Mouse (Mus musculus) layer of hippocampus, postnatal 14 days (tissue): ENCODE data around the gene Hsp90ab1. TPM values are rescaled to one million over a fixed set of nuclear protein-coding genes. Genes with fewer than 3 reads are reported as not detected.

Experiments used
- DNase-seq, 2 experiments: peaks; one replicate each; pipeline ENCODE4 v3.0.0; 2021 to 2022; ENCODE audit warnings: low spot score in 2 of 2, mixed read lengths in 1 of 2
- total RNA-seq, 2 experiments: library from RNA; stranded (reverse); gene quantifications; 2 replicates each; pipeline ENCODE4 v1.2.3; 2021

Hsp90ab1 gene
- total RNA-seq, 2 experiments from 2014 or later = 1,658 to 1,733 TPM

GRCm38 (mm10) chr17:45597787-45598186 lies 24.7 kb upstream of the Hsp90ab1 start:
- DNase-seq = no peak

GRCm38 (mm10) chr17:45596631-45597396 lies 23.7 kb upstream of the Hsp90ab1 start:
- DNase-seq = peak; percentile 66 to 81

GRCm38 (mm10) chr17:45595736-45596390 lies 22.8 kb upstream of the Hsp90ab1 start:
- no peak for DNase-seq

DNA sequence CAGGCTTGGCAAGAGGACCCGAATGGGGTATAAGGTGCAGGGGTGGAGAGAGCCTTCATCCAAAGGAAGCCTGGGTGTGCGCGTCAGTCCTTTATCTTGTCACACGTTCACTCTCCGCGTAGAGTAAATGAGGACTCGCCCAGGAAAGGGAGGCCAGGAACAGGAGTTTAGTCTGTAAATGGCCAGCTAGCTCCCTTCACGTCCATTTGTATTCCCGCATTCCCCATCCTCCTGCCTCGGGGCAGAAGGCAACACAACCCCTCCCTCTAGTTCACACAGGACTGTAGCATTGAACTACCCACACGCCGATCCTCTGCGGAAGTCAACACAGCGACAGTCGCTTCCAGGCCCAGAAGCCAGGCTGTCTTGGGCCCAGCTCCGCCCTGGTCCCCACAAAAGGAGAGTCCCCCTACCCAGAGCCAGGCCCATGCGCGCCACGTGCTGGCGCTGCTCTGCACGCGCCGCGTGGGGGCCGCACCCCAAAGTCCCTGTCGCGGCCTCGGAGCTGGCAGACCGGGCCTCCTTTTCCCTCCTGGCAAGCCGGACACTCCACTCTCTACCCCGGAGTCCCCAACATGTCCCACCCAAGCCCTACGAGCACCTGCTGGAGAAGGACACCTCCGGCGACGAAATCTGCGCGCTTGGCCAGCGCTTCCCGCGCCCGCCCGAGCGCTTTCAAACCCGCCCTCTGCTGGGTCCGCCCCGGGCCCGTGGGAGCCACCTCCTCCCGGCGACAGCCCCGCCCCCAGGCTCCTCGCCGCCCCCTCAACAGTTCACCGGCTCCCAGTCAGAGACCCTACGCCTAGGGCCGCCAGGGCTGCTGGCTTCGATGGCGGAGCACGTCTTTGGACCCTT lies 22.0 kb upstream of the Hsp90ab1 start:
- no peak for DNase-seq

- no peak for DNase-seq
Observed at GRCm38 (mm10) chr17:45594195-45594594, 21.1 kb upstream of the Hsp90ab1 start.

DNA sequence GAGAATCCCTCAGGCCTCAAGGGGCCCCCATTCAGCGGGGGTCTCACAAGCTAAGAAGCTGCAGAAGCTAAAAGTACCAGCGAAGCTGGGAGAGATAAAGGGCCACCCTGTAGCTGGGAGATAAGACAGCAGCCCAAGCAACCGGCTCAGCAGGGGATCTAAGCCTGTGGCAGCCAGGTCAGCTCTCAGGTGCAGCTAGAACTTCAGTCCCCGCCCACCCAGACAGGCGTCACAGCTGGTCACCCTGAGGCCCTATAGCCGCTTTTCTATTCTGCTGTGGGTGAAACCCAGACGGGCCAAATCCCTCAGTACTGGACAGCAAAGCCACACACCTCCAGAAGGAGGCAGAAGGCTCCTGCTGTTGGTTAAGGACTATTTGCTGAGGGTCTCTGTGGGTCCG lies 20.4 kb upstream of the Hsp90ab1 start:
- DNase-seq = peak in 1 of 2 experiments; percentile 4

GRCm38 (mm10) chr17:45592606-45593431 lies 19.7 kb upstream of the Hsp90ab1 start:
- DNase-seq = no peak

GRCm38 (mm10) chr17:45591701-45592605 lies 18.9 kb upstream of the Hsp90ab1 start:
- DNase-seq = peak in 1 of 2 experiments; percentile 12

DNA sequence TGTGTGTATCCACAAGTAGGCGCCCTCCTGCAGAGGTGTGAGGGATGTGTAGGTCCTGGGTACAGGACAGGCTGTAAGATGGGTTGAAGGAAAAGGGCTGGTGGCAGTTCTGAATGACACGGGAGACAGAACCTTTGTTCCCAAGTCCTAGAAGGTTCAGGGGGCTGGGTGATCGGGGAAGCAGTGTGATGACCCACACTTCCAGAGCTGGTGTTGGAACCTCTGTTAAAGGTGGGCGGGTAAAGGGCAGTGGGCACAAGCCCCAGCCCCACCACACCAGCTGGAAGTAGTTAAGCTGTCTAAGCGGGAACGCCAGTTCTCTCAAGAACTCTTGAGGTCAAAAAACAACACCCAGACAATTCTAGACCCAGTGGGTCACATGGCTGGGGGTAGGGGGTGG lies 17.3 kb upstream of the Hsp90ab1 start:
- peak in 1 of 2 experiments; percentile 2 for DNase-seq

GRCm38 (mm10) chr17:45589844-45590243 lies 16.8 kb upstream of the Hsp90ab1 start:
- DNase-seq = peak; percentile 2 to 7

- DNase-seq = peak; percentile 8 to 33
Observed at GRCm38 (mm10) chr17:45589236-45589635, 16.2 kb upstream of the Hsp90ab1 start.

GRCm38 (mm10) chr17:45588370-45588769 lies 15.3 kb upstream of the Hsp90ab1 start:
- DNase-seq = no peak

DNA sequence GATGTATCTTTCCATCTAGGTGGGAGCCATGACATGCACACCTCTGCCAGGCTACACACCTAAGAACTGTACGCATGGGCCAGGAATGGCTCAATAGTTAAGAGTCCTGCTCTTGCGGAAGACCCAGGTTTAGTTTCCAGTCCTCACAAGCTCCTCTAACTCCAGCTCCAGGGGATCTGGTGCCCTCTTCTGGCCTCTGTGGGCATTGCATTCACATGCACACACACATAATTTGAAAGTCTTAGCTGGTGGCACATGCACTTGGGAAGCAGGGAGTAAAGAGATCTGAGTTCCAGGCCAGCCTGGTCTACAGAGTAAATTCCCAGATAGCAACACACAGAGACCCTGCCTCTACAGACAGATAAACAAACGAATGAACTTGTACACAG lies 13.4 kb upstream of the Hsp90ab1 start:
- DNase-seq = peak in 1 of 2 experiments; percentile 10

DNA sequence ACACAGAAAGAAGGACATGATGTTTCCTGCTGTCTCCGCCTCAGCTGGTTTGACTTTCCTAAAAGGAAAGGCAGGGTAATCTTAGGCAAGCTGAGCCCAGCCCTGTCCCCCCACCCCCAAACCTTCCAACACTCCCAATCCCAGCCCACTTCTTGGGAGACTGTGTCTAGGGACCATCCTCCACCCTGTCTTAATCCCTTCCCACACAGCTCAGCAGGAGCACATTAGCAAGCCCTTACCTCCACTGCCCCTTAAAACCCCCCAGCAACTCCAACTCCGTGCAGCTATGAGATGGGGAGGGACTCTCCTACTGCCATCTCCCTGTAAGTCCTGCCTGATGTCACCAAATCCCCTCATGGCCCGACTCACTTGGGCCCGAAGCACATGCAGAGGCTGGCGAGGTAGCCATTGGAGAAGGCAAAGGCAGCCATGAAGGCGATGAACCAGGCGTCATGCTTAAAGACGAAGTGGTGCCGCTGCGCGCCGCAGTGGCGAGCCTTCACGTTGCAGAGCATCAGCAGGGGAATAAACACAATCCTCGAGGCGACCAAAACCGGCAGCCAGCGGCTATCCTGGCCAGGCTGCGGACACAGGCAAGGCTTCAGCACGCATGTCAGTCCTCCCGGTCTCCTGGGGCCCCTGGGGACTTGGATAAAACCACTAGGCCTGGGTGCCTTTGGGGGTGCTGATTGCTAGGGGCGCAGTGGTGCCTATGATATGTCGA lies 12.8 kb upstream of the Hsp90ab1 start:
- DNase-seq = no peak

DNA sequence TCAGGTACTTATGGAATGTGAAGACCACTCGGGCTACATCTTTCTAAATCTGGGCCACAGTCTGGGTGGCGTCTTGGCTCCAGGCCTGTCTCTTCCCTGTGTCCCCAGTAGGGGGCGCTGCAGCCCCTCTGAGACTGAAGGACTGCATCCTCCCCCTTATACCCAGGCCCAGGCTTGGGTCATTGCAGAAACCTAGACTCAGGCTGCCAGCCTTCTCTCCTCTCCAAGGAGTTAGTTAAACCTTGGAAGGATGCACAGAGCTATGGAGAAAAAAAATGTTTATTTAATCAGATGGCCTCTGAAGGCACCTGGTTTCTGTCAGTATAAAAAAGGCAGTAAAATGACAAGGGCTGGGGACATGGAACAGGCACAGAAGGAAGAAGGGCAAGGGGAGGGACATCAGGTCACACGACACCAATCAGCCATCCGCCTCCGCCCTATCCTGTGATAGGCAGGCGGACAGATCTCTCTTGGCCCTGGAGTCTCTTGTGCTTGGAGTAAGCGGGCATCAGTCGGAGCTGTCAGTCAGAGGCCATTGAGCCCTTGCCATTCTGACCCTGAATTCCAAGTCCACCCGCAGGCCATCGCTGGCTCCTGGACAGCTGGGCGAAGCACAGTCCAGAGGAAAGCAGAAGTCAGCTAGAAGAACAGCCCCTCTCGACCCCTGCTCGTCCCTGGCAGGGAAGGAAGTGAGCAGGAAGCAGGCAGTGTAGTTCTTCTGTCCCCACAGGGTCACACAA lies 12.0 kb upstream of the Hsp90ab1 start:
- DNase-seq = peak; percentile 80 to 86

- peak; percentile 75 to 84 for DNase-seq
Observed at GRCm38 (mm10) chr17:45584096-45584896, 11.2 kb upstream of the Hsp90ab1 start.

DNA sequence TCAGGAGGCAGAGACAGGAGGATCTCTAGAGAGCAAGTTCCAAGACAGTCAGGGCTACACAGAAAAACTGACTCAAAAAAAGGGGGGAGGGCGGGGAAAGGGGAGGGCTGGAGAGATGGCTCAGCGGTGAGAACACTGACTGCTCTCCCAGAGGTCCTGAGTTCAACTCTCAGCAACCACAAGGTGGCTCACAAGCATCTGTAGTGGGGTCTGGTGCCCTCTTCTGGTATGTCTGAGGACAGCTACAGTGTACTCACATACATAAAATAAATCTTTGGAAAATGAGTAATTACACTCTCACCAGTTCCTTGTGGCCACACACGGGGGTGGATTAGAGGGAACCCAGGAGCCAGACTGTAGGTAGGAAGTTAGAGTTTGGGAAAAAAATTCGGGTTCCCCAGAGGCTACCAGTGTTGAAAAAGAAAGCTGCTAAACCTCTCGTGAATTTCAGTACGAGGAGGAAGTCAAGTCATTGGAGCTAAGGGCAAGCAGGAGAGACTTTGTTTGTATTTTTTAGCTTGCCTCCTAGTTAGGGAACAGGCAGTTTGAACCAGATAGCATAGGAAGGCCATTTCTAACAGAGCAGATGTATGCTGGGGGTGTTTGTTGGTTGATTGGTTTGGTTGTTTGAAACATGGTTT lies 9.8 kb upstream of the Hsp90ab1 start:
- no peak for DNase-seq
